Mouse (Mus musculus): ENCODE data around the gene Purb.
A peak's percentile ranks its signal among the peaks of the same experiment; 100 is the strongest.
"Not testable (repeated sequence)": the region's sequence is repeated elsewhere in the genome, so short reads cannot be mapped to it uniquely, and the experiment has no call there.

The Purb gene

GRCm38 (mm10) chr11:6444077-6444853 lies 31.5 kb downstream of the Purb start, which contains the start of gene H2afv:
TSS of gene H2afv (minus strand) at chr11:6444443.
- DNase-seq (ENCODE audit: low spot score): peak; percentile 99

GRCm38 (mm10) chr11:6443727-6444076 lies 32.0 kb downstream of the Purb start:
- no peak for DNase-seq (ENCODE audit: low spot score)

- DNase-seq (ENCODE audit: low spot score): no peak
These were observed 32.6 kb downstream of the Purb start for GRCm38 (mm10) chr11:6443102-6443501.

- no peak for DNase-seq (ENCODE audit: low spot score)
These were observed 33.2 kb downstream of the Purb start for GRCm38 (mm10) chr11:6442566-6442965.

- no peak for DNase-seq (ENCODE audit: low spot score)
These were observed 35.5 kb downstream of the Purb start for GRCm38 (mm10) chr11:6440171-6440570.

GRCm38 (mm10) chr11:6437667-6438066 lies 38.0 kb downstream of the Purb start:
- no peak for DNase-seq (ENCODE audit: low spot score)

GRCm38 (mm10) chr11:6436442-6436841 lies 39.3 kb downstream of the Purb start:
- no peak for DNase-seq (ENCODE audit: low spot score)

GRCm38 (mm10) chr11:6430186-6430585 lies 45.5 kb downstream of the Purb start:
- no peak for DNase-seq (ENCODE audit: low spot score)

- no peak for DNase-seq (ENCODE audit: low spot score)
These were observed 54.9 kb downstream of the Purb start for GRCm38 (mm10) chr11:6420722-6421350.

- no peak for DNase-seq (ENCODE audit: low spot score)
These were observed 55.4 kb downstream of the Purb start for GRCm38 (mm10) chr11:6420283-6420703.

- not testable (repeated sequence) for DNase-seq (ENCODE audit: low spot score)
These were observed 56.6 kb downstream of the Purb start for GRCm38 (mm10) chr11:6419156-6419555.

- DNase-seq (ENCODE audit: low spot score): no peak
These were observed 57.0 kb downstream of the Purb start for GRCm38 (mm10) chr11:6418751-6419150.

Data from c-Kit-positive CD71-positive TER-119-positive erythroid progenitor cells, embryonic 14.5 days (primary cell).